Mouse (Mus musculus): ENCODE measurements around the gene Cebpz. TPM values are rescaled to one million over a fixed set of nuclear protein-coding genes. Genes with fewer than 3 reads are reported as not detected.

The Cebpz gene
- total RNA-seq (2022) = 10 to 100 TPM; 30.9 to 40.3 (median 34.4) TPM

DNA sequence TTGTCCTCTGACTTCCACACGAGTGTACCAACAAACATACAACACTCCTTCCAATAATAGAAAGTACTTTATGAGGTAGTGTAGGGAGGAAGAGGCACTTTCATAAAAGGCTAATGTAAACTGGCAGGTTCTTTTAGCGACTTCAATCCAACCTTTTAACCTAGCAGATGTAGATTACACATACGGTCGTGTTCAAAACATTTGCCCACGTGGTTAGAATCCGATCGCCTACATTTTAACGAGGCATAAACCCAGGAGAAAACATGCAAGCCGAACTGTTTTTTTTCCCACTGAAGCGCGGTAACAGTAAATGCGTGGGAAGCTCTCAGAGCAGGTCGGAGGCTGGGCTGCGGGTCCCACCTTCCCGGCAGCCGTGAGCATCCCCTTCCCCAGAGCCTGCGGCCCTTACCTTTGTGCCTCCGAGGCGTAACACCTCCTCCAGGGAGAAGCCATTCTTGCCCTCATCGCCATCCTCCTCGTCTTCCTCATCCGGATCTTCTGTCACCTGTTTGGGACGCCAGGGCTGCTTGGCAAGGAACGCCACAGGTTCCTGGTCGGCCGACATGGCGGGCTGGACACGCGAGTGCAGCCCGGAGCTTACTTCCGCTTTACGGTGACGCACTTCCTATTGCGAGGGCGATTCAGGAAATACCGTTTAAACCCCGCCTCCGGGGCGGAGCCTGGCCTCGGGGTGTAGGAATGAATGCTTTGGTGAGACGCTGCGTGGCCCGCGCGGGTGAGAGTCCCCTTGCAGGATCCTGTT lies at the start of gene Cebpz, which contains the start of gene Ndufaf7:
Gene Cebpz (minus strand): TSS at position 601 of the 763 bp plus-strand sequence.
Gene Ndufaf7 (plus strand): TSS at position 671 of the 763 bp plus-strand sequence.
- peak; percentile 96 to 97 for DNase-seq (ENCODE audit: low spot score in 2 of 2)

DNA sequence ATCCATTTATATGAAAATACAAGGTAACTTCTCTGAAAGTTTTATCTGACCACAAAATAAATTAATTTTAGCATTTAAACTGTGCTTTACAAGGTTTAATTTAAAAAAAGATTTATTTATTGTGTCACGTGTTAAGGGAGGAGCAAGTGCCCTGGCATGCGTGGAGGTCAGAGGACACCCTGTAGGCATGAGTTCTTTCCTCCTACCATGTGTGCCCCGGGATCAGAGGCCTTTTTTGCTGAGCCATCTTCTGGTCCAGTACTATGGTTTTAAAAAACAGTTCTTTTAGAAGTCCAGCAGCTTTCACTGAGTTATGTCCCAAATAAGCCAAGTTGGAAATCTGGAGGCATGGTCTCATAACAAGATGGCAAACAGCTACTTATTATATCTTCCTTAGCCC lies 46.9 kb upstream of the Cebpz start:
- DNase-seq (ENCODE audit: low spot score in 2 of 2) = no peak

DNA sequence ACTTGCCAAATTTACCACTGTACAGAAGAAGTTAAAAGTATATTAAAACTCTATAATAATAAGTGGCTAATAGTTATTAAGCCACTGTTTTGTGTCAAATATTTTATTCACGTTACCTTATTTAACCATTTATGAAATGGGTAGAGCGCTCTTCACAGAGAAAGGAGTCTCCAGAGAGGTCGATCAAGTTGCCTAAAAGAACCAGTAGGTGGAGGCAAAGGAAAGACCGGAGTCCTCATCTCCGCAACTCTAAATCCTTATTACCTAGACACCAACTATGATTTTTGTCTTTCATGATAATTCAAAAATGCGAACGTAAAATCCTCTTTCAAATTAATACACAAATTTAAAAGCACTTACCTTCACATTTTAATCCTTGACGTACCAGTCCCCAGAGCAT lies 46.3 kb upstream of the Cebpz start:
- DNase-seq (ENCODE audit: low spot score in 2 of 2) = no peak

DNA sequence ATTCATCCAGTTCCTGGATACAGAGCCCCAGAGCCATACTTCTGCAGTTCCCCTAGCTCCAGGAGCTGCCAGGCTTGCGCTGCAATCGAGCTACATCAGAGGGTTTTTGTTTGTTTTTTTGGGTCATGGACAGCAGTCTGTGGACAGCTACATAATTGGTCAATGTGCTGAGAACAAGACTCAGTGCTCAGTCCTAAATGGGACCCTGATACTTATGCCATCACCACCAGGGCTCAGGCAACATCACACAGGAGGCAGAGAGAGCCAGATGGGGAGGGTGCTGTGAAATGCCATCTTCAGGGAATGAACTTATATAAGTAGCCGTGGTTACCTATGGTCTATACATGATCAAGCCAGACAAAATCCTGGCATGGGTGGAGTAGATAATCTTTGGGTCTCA lies 31.6 kb upstream of the Cebpz start:
- no peak for DNase-seq (ENCODE audit: low spot score in 2 of 2)

DNA sequence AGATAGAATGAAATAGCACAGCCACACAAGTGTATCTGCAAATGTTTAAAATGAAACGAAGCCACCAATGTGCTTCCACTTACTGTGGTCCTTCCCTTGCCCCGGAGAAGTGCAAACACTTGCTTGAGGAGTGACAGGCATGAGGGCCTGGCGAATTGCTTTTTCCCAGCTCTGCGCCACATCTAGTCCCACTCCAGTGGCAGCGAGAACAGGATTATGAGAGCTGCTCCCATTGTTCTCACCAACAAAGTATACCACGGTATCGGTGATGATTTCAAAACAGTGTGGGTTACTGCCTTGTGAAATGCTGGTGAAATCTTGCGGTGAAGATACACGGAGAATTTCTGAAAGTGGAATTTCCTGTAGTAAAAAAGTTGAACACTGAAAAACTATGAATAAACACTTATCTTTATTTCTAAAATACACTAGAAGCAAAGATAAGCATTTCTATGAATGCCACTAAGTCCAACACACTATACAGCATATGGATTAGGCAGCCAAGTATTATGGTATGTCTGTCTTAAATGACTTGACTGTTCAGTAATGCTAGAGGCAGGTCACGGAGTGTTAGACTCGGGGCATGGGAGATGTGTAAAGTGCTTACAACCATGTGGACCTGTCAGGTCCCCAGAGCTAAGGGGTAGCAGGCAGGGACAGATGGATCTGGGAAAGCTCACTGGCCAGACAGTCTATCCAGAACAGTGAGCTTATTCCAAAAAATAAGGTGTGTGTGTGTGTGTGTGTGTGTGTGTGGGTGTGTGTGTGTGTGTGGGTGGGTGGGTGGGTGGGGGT lies 29.4 kb upstream of the Cebpz start:
- no peak for DNase-seq (ENCODE audit: low spot score in 2 of 2)

DNA sequence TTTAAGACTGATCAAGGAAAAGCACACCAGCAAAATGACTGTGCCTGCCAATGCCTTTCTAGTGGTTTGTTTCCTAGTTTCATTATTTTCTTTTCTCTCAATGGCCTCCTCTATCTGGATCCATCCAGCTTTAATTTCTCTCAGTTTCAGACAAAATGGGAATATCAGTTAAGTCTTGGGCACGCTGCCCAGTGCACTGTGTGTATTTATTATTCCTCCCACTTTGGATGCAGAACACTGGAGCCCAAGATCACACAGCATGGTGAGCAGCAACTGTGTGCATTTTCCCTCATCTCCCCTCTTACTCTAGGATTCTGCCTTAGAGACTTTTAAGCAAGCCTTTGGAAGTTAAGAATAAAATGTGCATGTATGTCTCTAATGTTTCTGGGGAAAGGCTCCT lies 27.5 kb upstream of the Cebpz start:
- peak; percentile 10 to 28 for DNase-seq (ENCODE audit: low spot score in 2 of 2)

DNA sequence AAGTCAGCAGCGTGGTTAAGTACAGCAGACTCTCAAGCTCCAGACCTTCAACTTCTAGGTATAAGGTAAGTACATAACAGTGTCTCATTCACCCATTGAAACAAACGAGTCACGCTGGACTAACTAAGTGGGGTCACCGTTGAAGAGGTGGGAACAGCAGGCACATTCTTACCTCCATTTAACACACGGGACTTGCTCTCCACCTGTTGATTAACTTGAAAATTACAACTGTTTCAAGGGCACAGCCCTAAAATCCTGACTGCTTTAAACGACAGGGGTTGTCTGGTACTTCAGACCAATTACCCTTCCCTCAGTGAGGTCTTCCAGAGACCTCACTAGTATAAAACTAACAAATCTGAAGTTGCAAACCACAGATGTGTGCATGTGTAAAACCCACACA lies 22.6 kb upstream of the Cebpz start:
- no peak for DNase-seq (ENCODE audit: low spot score in 2 of 2)

DNA sequence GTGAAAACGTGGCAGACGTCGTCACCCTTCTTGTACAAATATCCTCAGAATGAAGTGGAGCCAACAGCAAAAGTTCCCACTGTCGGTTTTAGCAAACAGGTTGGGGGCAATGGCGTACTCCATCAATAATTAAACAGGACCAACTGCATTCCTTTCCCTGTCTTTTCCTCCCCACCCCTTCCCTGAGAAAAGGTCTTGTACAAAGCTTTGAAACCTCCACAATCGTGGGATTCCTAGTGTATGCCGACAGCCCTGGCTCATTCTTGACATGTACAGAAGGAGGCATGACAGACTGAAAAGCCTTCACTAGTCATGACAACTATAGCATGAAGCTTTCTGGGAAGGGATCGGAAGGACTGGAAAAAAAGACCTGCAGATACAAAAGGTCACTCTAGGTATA lies 16.4 kb upstream of the Cebpz start:
- DNase-seq (ENCODE audit: low spot score in 2 of 2) = no peak

DNA sequence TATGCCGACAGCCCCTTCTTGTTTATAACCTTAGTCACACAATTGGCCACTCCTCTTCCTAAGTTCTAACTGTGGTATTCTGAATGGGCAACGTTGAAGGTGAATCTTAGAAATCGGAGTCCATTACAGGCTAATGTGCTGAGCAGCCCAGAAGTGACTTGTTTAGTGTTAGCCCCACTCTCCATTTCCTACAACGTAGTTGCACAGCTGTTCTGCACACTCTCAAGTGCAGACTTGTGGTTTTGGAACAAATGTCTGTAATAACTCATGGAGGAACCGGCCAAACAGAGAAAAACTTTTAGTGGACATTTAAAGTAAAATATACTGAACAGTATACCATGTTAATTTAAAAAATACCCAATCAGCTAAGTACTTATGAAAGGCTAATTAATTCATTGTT lies 15.2 kb upstream of the Cebpz start:
- DNase-seq (ENCODE audit: low spot score in 2 of 2) = no peak

DNA sequence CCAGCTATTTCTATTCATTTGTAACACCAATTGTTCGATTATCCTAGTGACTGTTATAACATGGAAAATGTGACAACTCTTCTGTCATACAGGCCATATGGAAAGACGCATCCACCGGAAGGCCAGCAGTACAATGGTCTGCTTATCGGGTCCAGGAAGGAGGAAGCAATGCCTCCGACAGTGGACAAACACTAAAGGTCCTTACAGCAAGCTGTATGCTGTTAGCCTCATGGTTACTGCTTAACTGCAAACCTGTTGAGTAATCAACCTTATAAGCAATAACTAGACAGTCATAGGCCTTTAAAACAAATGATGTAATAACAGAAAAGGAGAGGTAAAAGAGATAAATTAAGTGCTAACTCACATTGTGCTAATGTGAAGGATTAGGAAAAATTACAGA lies 14.4 kb upstream of the Cebpz start:
- no peak for DNase-seq (ENCODE audit: low spot score in 2 of 2)

DNA sequence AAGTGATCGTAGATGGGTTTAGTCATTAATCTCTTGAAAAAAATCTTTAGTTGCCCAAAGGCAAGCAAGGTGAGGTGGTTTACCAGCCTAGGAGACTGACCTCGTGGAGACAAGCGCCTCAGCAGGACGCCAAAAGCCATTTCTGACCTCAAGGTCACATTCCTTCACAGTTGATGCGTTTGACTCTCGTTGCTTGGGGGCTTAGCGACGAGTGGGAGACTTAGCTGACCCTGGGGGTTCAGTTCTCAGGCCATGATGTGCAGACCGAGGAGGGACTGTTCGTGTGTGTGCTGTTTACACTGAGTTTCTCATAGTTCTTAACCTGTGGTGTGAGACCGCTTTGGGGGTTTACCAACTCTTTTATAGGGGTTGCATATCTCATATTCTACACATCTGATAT lies 5.7 kb upstream of the Cebpz start:
- no peak for DNase-seq (ENCODE audit: low spot score in 2 of 2)

DNA sequence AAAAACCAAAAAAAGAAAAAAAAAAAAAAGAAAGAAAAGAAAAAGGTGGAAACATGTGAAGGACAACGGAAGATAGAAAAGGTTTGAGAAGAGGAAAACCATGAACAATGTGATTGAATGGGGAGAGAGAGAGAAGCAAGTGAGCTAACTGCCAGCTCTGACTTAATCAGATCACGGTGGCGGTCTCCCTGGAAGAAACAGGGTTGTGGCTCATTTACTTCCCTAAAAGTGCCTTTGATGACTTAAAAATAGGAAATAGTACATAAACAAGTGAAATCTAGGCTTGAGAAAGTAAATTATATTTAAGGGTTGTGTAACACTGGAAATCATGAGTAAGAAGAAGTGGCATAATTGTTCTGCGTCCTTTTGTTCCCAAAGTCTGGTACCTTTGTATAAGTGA lies 2.1 kb upstream of the Cebpz start:
- no peak for DNase-seq (ENCODE audit: low spot score in 2 of 2)

DNA sequence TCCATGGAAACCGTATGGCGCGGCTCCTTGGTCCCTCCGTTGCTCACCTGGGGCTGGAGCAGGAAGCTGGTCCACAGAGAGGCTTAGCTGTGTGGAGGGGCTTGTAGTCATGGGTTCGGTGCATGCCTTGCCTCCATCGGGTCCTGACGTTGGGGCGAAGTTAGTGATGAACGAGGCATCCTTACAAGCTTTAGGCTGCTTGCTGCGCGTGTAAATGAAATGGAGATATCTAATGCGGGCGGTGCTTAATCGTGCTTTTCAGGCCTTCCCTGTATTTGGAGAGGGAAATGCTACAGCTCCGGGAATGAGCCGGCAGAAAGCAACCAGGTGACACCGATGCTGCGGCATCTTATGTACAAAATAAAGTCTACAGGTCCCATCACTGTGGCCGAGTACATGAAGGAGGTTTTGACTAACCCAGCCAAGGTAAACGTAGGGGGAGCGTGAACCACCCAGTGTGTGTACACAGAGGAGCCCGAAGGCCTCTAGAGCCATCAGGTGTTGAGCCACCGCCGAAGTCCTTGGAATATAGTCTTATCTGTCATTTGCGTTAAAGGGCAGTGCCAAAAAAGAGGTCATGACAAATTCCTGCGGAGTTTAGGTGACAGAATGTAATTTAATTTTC lies 475 bp upstream of the Cebpz start:
- DNase-seq (ENCODE audit: low spot score in 2 of 2) = no peak

DNA sequence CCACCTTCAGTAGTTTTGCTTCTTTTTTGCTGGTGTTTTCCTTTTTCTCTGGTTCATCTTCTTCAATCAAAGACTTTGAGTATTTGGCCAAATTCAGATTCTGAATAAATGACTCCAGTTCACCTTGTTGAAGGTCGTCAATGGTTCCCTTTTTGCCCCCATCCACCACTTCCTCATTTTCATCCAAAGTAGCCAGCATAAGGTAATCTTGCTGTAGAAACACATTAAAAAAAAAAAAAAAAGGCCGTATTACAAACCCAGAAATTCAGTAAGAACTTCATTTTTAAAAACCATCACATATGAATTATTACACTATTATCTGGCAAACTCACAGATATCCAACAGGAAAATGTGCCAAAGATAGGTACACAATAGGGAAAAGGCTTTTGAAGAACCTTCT lies 1.0 kb downstream of the Cebpz start:
- no peak for DNase-seq (ENCODE audit: low spot score in 2 of 2)

DNA sequence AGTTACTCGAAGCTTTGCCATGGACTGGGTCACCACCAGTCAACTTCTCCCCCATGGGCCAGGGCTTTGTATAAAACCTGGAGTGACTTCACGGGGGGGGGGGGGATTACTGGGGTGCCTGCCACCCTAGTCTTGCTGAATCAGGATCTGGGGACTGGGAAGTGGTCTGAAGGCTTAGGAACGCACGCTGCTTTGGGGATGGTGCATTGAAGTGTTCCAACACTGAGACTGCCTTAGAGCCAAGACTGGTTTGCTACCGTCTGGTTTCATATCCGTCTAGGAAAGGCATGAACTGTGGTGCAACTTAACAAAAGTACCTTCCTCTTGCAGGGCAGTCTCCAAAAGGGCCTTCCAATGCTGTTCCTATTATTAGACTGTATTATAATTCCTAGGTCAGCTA lies 19.2 kb downstream of the Cebpz start:
- no peak for DNase-seq (ENCODE audit: low spot score in 2 of 2)

DNA sequence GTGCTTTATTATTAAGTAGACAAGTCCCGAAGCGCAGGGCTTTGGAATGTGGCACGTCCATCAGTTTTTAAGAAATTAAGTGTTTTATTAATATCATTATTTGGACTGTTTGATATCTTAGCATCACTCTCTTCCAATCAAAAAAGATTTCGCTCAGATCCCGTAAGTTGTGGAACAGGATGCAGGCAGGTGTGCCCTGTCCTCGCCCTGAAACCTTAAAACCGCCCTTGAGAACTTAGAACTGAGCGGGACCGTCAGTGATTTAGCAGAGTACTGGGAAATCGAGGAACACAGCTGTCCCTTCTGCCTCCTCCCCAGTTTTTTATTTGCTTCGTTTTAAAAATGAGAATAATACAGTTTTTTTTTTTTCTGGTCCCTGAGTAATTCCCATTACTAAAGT lies 20.0 kb downstream of the Cebpz start:
- DNase-seq (ENCODE audit: low spot score in 2 of 2) = no peak

DNA sequence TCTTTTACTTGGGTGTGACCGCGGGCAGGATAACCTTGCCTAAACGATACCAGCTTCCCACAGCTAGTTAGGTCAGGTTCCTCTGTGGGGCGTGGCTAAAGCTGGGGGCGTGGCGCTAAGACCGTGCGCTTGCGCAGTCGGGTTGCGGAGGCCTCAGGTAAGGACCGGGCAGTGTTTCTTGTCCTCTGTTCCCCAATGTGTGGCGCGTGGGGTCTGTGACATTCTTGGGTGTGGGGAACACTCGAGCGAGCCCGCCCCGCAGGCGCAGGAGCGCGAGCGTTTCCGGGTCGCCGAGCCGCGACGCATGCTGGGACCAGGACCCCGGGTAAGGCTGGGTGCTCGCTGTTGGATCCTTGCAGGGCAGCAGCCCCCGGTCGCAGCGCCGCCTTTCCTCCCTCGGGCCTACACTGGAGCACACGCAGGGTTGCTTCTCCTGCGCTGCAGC lies 20.5 kb downstream of the Cebpz start, which contains the start of gene Cebpzos:
Gene Cebpzos (plus strand): TSS at position 132 of the 445 bp plus-strand sequence.
- peak; percentile 87 for DNase-seq (ENCODE audit: low spot score in 2 of 2)

DNA sequence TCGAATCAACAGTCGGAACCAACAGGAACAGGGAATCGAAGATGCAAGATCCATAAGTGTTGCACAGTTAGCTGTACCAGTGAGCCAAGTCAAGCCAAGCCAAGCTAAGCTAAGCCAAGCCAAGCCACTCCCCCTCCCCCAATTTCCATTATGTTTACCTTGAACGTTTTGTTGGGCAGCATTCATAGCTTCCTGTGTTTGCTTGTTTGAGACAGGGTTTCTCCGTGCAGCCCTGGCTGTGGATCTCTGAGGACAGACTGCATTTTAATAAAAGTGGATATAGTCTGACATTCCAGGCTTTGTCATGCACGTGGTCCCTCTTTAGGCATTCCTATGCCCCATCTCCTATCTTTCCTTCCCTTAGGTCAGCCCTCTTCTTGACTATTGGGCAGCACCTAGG lies 21.1 kb downstream of the Cebpz start:
- no peak for DNase-seq (ENCODE audit: low spot score in 2 of 2)

DNA sequence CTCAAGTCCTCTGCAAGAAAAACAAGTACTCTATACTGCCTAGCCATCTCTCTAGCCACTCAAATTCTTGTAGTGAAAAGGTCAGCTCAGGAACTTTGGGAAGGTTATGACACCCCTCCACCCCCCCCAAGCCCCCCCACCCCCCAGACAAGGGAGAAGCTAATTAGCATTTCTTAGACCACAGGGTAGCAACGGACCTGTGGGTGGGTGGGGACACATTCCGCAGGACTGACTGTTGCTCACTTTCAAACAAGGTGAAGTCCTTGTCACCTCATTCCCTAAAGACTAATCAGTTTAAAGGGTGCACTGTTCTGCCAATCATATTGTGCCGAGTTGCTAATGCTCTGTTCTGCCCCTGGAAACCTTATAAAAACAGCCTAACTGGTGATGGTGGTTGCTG lies 22.9 kb downstream of the Cebpz start:
- DNase-seq (ENCODE audit: low spot score in 2 of 2) = no peak

DNA sequence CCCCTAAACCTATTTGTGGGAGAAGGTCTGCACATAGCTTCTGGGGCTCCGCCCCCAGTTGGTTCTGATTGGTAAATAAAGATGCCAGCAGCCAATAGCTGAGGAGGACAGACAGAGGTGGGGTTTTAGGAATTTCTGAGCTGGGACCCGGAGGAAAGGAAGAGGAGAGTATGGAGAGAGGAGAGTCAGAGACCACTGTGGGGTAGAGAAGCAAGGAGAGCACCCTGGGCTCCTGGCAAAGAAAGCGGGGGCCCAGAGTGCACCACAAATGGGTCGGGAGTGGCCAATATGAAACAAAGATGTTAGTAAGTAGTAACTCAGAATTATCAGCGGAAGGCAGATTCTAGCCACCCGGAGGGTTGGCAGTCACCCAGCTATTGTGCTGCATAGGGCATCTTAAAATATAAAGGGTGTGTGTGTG lies 24.0 kb downstream of the Cebpz start:
- no peak for DNase-seq (ENCODE audit: low spot score in 2 of 2)

DNA sequence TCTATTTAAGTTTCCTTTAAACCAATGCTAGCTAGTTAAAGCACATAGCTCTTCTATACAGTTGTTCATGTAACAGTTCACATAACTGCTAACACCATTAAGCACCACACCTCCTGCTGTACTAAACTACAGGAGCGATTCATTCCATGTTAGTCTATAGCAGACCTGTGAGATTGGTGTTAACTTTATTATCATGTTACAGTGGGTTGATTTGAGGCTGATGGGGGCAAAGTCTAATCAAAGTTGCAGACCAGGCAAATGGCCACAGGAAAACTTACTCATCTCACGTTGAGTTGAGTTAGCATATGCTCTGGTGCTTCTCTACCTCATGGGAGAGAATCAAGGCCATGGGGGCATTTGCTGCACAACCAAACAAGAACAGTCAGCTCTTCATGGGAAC lies 27.5 kb downstream of the Cebpz start:
- DNase-seq (ENCODE audit: low spot score in 2 of 2) = no peak

DNA sequence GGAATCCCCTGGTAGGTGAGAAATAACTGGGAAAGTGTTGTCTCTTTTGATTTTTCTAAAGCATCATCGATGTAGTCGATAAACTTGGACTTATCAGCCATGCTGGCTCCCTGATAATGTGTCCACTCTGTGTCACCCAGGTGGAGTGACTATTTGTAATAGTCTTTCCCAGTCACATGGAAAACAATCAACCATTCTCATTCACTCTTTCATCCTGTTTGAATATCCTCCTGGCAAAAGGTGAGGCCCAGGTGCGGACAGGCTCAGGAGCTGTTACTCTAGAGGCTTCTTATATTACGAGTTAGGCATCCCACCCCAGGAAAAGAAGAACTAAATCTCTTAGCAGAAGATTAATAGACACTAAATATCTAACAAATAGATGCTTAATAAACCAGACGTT lies 30.0 kb downstream of the Cebpz start, which contains the start of gene Sult6b1:
Gene Sult6b1 (minus strand): TSS at position 101 of the 400 bp plus-strand sequence.
- no peak for DNase-seq (ENCODE audit: low spot score in 2 of 2)

Data from layer of hippocampus, adult 8-10 months (tissue).